Mouse (Mus musculus) liver, adult 2 months (tissue): Measurements from ENCODE around the gene Csmd2. TPM values are rescaled to one million over a fixed set of nuclear protein-coding genes. Genes with fewer than 3 reads are reported as not detected.
"Not testable (repeated sequence)": the region's sequence is repeated elsewhere in the genome, so short reads cannot be mapped to it uniquely, and the experiment has no call there.

ENCODE experiments used
- DNase-seq: peaks from one replicate; pipeline ENCODE4 v3.0.0-alpha.2; 2011; ENCODE audit warnings: low read depth, low spot score; ENCODE audit errors: extremely low read depth
- H3K27ac ChIP-seq: fragments of 200-500 bp; replicated peaks from 2 replicates; pipeline ENCODE4 v1.5.1; 2012; ENCODE audit warnings: low read depth, mild to moderate bottlenecking, control low read depth, inconsistent platforms, low read length; ENCODE audit not compliant: insufficient read depth
- H3K27me3 ChIP-seq: fragments of 200-500 bp; 2 replicates; pipeline ENCODE4 v1.6.1; 2012; ENCODE audit warnings: mild to moderate bottlenecking, moderate library complexity, low read length, inconsistent platforms; ENCODE audit not compliant: control insufficient read depth, insufficient read depth
- H3K36me3 ChIP-seq: fragments of 200-500 bp; 2 replicates; pipeline ENCODE4 v1.6.1; 2012; ENCODE audit warnings: low read length, inconsistent platforms; ENCODE audit not compliant: control insufficient read depth, insufficient read depth
- H3K4me1 ChIP-seq: fragments of 200-500 bp; 2 replicates; pipeline ENCODE4 v1.6.1; 2011; ENCODE audit warnings: low read length; ENCODE audit not compliant: control insufficient read depth, insufficient read depth
- H3K4me3 ChIP-seq: fragments of 200-500 bp; 2 replicates; pipeline ENCODE4 v1.5.1; 2011; ENCODE audit warnings: low read depth, mild to moderate bottlenecking, control low read depth, low read length, moderate library complexity; ENCODE audit not compliant: insufficient read depth
- H3K79me2 ChIP-seq: fragments of 200-500 bp; 2 replicates; pipeline ENCODE4 v1.6.1; 2012; ENCODE audit warnings: inconsistent platforms, mild to moderate bottlenecking, low read length, moderate library complexity; ENCODE audit not compliant: control insufficient read depth, insufficient read depth
- H3K9ac ChIP-seq: fragments of 200-500 bp; 2 replicates; pipeline ENCODE4 v1.6.1; 2012; ENCODE audit warnings: low read depth, mild to moderate bottlenecking, control low read depth, inconsistent platforms, low read length
- CTCF ChIP-seq: fragments of 200-500 bp; IDR thresholded peaks from 2 replicates; pipeline ENCODE4 v1.5.1; 2011; ENCODE audit warnings: low read depth, low read length, control low read depth
- POLR2A ChIP-seq: fragments of 200-500 bp; IDR thresholded peaks from 2 replicates; pipeline ENCODE4 v1.6.1; 2011; ENCODE audit warnings: low read length, control low read depth; ENCODE audit not compliant: insufficient read depth; ENCODE audit errors: extremely low read depth
- WGBS: fragments of 180-500 bp; shearing (Covaris S2); methylation state at CpG from one replicate; pipeline ENCODE4 v1.1.7; 2018; 5-methylcytosine and 5-hydroxymethylcytosine counted together
- polyA plus RNA-seq: library from polyadenylated mRNA; depleted of rRNA; stranded (reverse); fragments of >200 nt; gene quantifications from 2 replicates; pipeline ENCODE4 v1.2.3, GENCODE M21; 2012
- total RNA-seq: library from RNA; depleted of rRNA; stranded (reverse); fragments of >200 nt; gene quantifications from 2 replicates; pipeline ENCODE4 v1.2.3, GENCODE M21; 2014

The Csmd2 gene
- total and polyA plus RNA-seq, 2 experiments = not detected

- H3K27ac ChIP-seq = no peak overlapping the region
- no peak overlapping the region for H3K9ac ChIP-seq
- H3K4me3 ChIP-seq = no peak overlapping the region
- H3K4me1 ChIP-seq = no peaks in the 10 kb centered on the region
- no peaks in the 10 kb centered on the region for H3K36me3 ChIP-seq
- DNase-seq = no peak
- H3K79me2 ChIP-seq = no peaks in the 10 kb centered on the region
- no peaks in the 10 kb centered on the region for H3K27me3 ChIP-seq
- TF ChIP-seq CTCF (no peak), POLR2A (no peak)
- 60% methylated on average over 2 of the region's 2 CpGs for WGBS
Measured at GRCm38 (mm10) chr4:128499980-128500379, 512.3 kb downstream of the Csmd2 start.

GRCm38 (mm10) chr4:128506878-128507277, 519.2 kb downstream of the Csmd2 start:
- no peaks in the 10 kb centered on the region for H3K4me1 ChIP-seq
- 0 out of 2 replicates have a peak, but pooled peaks cover 2% of the 10 kb centered on the region for H3K27me3 ChIP-seq
- no peak for DNase-seq
- H3K36me3 ChIP-seq = no peaks in the 10 kb centered on the region
- no peak overlapping the region for H3K4me3 ChIP-seq
- no peak overlapping the region for H3K27ac ChIP-seq
- 38% methylated on average over 10 of the region's 10 CpGs for WGBS
- no peak overlapping the region for H3K9ac ChIP-seq
- no peak for TF ChIP-seq CTCF
- TF ChIP-seq POLR2A = no peak
- H3K79me2 ChIP-seq = no peaks in the 10 kb centered on the region

DNA sequence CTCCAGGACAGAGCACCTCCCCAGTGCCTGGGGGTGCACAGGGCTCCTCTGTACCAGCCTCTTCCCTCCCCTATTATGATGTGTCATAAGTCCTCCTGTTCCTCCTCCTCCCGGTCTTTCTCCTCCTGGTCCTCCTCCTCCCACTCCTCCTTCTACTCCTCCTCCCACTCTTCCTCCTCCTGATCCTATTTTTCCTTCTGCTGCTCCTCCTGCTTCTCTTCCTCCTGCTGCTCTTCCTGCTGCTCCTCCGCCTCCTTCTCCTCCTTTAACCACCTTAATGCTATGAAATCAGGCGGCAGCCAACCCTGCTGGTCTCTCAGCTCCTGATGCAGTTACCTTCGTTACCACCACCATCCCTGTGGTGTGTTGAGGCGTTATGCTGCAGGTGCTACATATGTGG, 522.2 kb downstream of the Csmd2 start:
- DNase-seq = no peak
- H3K4me3 ChIP-seq = no peak overlapping the region
- no peak overlapping the region for H3K27ac ChIP-seq
- TF ChIP-seq POLR2A = no peak
- no peak for TF ChIP-seq CTCF
- H3K27me3 ChIP-seq = 0 out of 2 replicates have a peak, but pooled peaks cover 2% of the 10 kb centered on the region
- H3K9ac ChIP-seq = no peak overlapping the region
- H3K79me2 ChIP-seq = no peaks in the 10 kb centered on the region
- H3K4me1 ChIP-seq = no peaks in the 10 kb centered on the region
- no peaks in the 10 kb centered on the region for H3K36me3 ChIP-seq
- 73% methylated on average over 5 of the region's 5 CpGs for WGBS

DNA sequence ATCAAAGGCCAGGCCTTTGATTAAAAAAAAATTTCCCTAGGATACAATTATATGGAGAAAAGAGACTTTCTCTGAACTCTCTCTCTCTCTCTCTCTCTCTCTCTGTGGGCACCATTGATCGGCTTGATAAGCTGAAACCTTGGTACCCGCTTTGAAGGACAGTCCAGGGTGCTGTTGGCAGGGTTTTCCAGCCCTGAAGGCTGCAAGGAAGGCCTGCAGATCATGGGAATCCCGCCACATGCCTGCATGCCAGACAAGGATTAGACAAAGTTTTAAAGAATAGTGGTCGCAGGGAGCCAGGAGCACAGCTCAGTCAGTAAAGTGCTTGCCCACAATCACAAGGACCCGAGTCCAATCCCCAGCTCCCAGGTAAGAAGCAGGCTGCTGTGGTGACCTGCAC, 526.8 kb downstream of the Csmd2 start:
- no peaks in the 10 kb centered on the region for H3K4me1 ChIP-seq
- H3K79me2 ChIP-seq = no peaks in the 10 kb centered on the region
- no peak overlapping the region for H3K27ac ChIP-seq
- H3K9ac ChIP-seq = no peak overlapping the region
- H3K4me3 ChIP-seq = no peak overlapping the region
- TF ChIP-seq POLR2A (no peak), CTCF (no peak)
- 0 out of 2 replicates have a peak, but pooled peaks cover 2% of the 10 kb centered on the region for H3K27me3 ChIP-seq
- no peak for DNase-seq
- WGBS = 72% methylated on average over 5 of the region's 5 CpGs
- H3K36me3 ChIP-seq = no peaks in the 10 kb centered on the region

DNA sequence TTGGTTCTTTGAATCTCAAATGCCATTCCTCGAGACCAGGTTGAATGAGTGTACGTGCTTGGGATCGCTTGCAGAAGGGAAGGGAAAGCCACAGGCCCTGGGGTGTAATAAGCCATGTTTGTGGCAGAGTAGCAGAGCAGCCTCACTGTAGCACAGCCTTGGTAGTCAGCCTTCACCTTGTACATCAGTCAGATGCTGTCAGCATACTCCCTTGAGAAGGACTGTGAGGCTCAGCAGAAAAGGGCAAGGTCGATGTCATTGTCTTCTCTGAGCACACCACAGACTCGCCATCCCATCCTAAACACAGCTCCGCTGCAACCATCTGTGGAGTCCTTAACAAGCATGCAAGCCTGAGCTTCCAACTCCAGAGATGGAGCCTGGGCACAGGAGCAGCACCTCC, 533.6 kb downstream of the Csmd2 start:
- Histone ChIP-seq H3K36me3 (no peaks in the 10 kb centered on the region), H3K4me3 (no peak overlapping the region), H3K9ac (no peak overlapping the region), H3K79me2 (no peaks in the 10 kb centered on the region), H3K27ac (no peak overlapping the region), H3K27me3 (no peaks in the 10 kb centered on the region), H3K4me1 (no peaks in the 10 kb centered on the region)
- WGBS = 83% methylated on average over 6 of the region's 6 CpGs
- TF ChIP-seq CTCF (no peak), POLR2A (no peak)
- no peak for DNase-seq

GRCm38 (mm10) chr4:128543378-128543777, 555.7 kb downstream of the Csmd2 start:
- H3K4me1 ChIP-seq = no peaks in the 10 kb centered on the region
- H3K36me3 ChIP-seq = no peaks in the 10 kb centered on the region
- H3K27ac ChIP-seq = no peak overlapping the region
- no peaks in the 10 kb centered on the region for H3K27me3 ChIP-seq
- no peak for DNase-seq
- WGBS = 36% methylated on average over 2 of the region's 2 CpGs
- no peak for TF ChIP-seq POLR2A
- TF ChIP-seq CTCF = no peak
- H3K4me3 ChIP-seq = no peak overlapping the region
- no peak overlapping the region for H3K9ac ChIP-seq
- no peaks in the 10 kb centered on the region for H3K79me2 ChIP-seq

GRCm38 (mm10) chr4:128543956-128544486, 556.4 kb downstream of the Csmd2 start:
- not testable (repeated sequence) for H3K4me1 ChIP-seq, H3K4me3 ChIP-seq, H3K36me3 ChIP-seq, H3K27me3 ChIP-seq, H3K79me2 ChIP-seq, DNase-seq, H3K9ac ChIP-seq, H3K27ac ChIP-seq
- 68% methylated on average over 2 of the region's 2 CpGs for WGBS
